Mouse (Mus musculus) heart, embryonic 13.5 days (tissue): ENCODE measurements around the gene Fgd6. TPM values are rescaled to one million over a fixed set of nuclear protein-coding genes. Genes with fewer than 3 reads are reported as not detected.
A peak's percentile ranks its signal among the peaks of the same experiment; 100 is the strongest.

Source experiments
- ATAC-seq: fragments of 200-750 bp; cut with Nextera tagmentation; 2 replicates; pipeline ENCODE4 v1.8.0; 2017; ENCODE audit warnings: moderate TSS enrichment; ENCODE audit not compliant: insufficient number of reproducible peaks, low FRiP score, low TSS enrichment; ENCODE audit errors: extremely low read depth
- H3K27ac ChIP-seq: fragments of 300-500 bp; sonication (generic); replicated peaks from 2 replicates; pipeline ENCODE4 v1.5.1; 2015; ENCODE audit warnings: moderate library complexity, mild to moderate bottlenecking, inconsistent platforms
- H3K27me3 ChIP-seq: fragments of 300-500 bp; sonication (generic); replicated peaks from 2 replicates; pipeline ENCODE4 v1.6.1; 2015; ENCODE audit warnings: mild to moderate bottlenecking, inconsistent platforms
- H3K36me3 ChIP-seq: fragments of 300-500 bp; sonication (generic); 2 replicates; pipeline ENCODE4 v1.6.1; 2015; ENCODE audit warnings: mild to moderate bottlenecking, inconsistent platforms
- H3K4me1 ChIP-seq: fragments of 300-500 bp; sonication (generic); 2 replicates; pipeline ENCODE4 v1.6.1; 2015; ENCODE audit warnings: inconsistent platforms
- H3K4me2 ChIP-seq: fragments of 300-500 bp; sonication (generic); 2 replicates; pipeline ENCODE4 v1.6.1; 2015; ENCODE audit warnings: inconsistent platforms, mild to moderate bottlenecking, moderate library complexity
- H3K4me3 ChIP-seq: fragments of 300-500 bp; sonication (generic); 2 replicates; pipeline ENCODE4 v1.5.1; 2015; ENCODE audit warnings: moderate library complexity, mild to moderate bottlenecking, inconsistent platforms
- H3K9ac ChIP-seq: fragments of 300-500 bp; sonication (generic); 2 replicates; pipeline ENCODE4 v1.6.1; 2015; ENCODE audit warnings: inconsistent platforms, mild to moderate bottlenecking, moderate library complexity
- H3K9me3 ChIP-seq: fragments of 300-500 bp; sonication (generic); 2 replicates; pipeline ENCODE4 v1.6.1; 2016; ENCODE audit warnings: inconsistent platforms
- WGBS: fragments of 180-500 bp; shearing (Covaris S2); methylation state at CpG from one replicate; pipeline ENCODE4 v1.1.7; 2015; ENCODE audit warnings: mixed read lengths; 5-methylcytosine and 5-hydroxymethylcytosine counted together
- polyA plus RNA-seq: library from polyadenylated mRNA; unstranded; fragments of >200 nt; fragmentation: Nextera tagmentation; extraction: Ambion mirVana; gene quantifications from 2 replicates; pipeline ENCODE4 v1.2.1, GENCODE M21; 2015

Gene Fgd6
- polyA plus RNA-seq, 1 experiment from 2014 or later: 2.1 TPM

- Histone ChIP-seq H3K27ac (no peak overlapping the region), H3K9me3 (no peaks in the 10 kb centered on the region), H3K36me3 (peaks cover 19% of the 10 kb centered on the region), H3K27me3 (no peaks in the 10 kb centered on the region), H3K4me3 (no peak overlapping the region), H3K4me2 (no peak overlapping the region), H3K9ac (no peak overlapping the region), H3K4me1 (peaks cover 6% of the 10 kb centered on the region; the same call in 1 of the 2 replicates)
- WGBS: 67% methylated on average over 5 of the region's 5 CpGs
- ATAC-seq: no peak
Observed at GRCm38 (mm10) chr10:94020587-94020986, 15.2 kb upstream of the Fgd6 start.

GRCm38 (mm10) chr10:94021059-94021458 lies 14.7 kb upstream of the Fgd6 start:
- Histone ChIP-seq H3K27ac (no peak overlapping the region), H3K4me1 (peaks cover 6% of the 10 kb centered on the region; the same call in 1 of the 2 replicates), H3K4me3 (no peak overlapping the region), H3K4me2 (no peak overlapping the region), H3K9me3 (no peaks in the 10 kb centered on the region), H3K9ac (no peak overlapping the region), H3K36me3 (peaks cover 21% of the 10 kb centered on the region), H3K27me3 (no peaks in the 10 kb centered on the region)
- ATAC-seq: no peak
- 82% methylated on average over 4 of the region's 4 CpGs for WGBS

- no peaks in the 10 kb centered on the region for H3K27me3 ChIP-seq
- 94% methylated on average over 8 of the region's 8 CpGs for WGBS
- H3K36me3 ChIP-seq: peaks cover 34% of the 10 kb centered on the region
- H3K27ac ChIP-seq: no peak overlapping the region
- peaks cover 3% of the 10 kb centered on the region; the same call in 1 of the 2 replicates for H3K4me1 ChIP-seq
- H3K4me2 ChIP-seq: no peak overlapping the region
- no peak overlapping the region for H3K9ac ChIP-seq
- no peaks in the 10 kb centered on the region for H3K9me3 ChIP-seq
- H3K4me3 ChIP-seq: no peak overlapping the region
- ATAC-seq: no peak
Observed at GRCm38 (mm10) chr10:94025079-94025478, 10.7 kb upstream of the Fgd6 start.

- peaks cover 14% of the 10 kb centered on the region for H3K4me1 ChIP-seq
- no peaks in the 10 kb centered on the region for H3K27me3 ChIP-seq
- no peaks in the 10 kb centered on the region for H3K9me3 ChIP-seq
- ATAC-seq: no peak
- H3K4me3 ChIP-seq: no peak overlapping the region
- H3K4me2 ChIP-seq: no peak overlapping the region
- H3K27ac ChIP-seq: no peak overlapping the region
- 87% methylated on average over 6 of the region's 6 CpGs for WGBS
- H3K36me3 ChIP-seq: peaks cover 40% of the 10 kb centered on the region
- no peak overlapping the region for H3K9ac ChIP-seq
Observed at GRCm38 (mm10) chr10:94028493-94028892, 7.3 kb upstream of the Fgd6 start.

GRCm38 (mm10) chr10:94031164-94031563 lies 4.6 kb upstream of the Fgd6 start:
- H3K36me3 ChIP-seq: peaks cover 25% of the 10 kb centered on the region
- no peaks in the 10 kb centered on the region for H3K9me3 ChIP-seq
- no peak overlapping the region for H3K27ac ChIP-seq
- WGBS: 87% methylated on average over 6 of the region's 6 CpGs
- peaks cover 27% of the 10 kb centered on the region for H3K4me1 ChIP-seq
- H3K4me3 ChIP-seq: no peak overlapping the region
- H3K4me2 ChIP-seq: no peak overlapping the region
- no peaks in the 10 kb centered on the region for H3K27me3 ChIP-seq
- H3K9ac ChIP-seq: no peak overlapping the region
- ATAC-seq: no peak

GRCm38 (mm10) chr10:94034876-94035657 lies 734 bp upstream of the Fgd6 start:
- Histone ChIP-seq H3K4me3 (peak overlapping the region; percentile 95), H3K4me2 (peak overlapping the region; percentile 91), H3K9ac (peak overlapping the region; percentile 92), H3K36me3 (peaks cover 12% of the 10 kb centered on the region), H3K27ac (peak overlapping the region; percentile 61), H3K27me3 (no peaks in the 10 kb centered on the region), H3K4me1 (peaks cover 39% of the 10 kb centered on the region), H3K9me3 (no peaks in the 10 kb centered on the region)
- 2% methylated on average over 30 of the region's 30 CpGs for WGBS
- ATAC-seq: peak; percentile 72

GRCm38 (mm10) chr10:94036375-94036758 lies 566 bp downstream of the Fgd6 start:
- under 1% methylated on average over 32 of the region's 32 CpGs for WGBS
- peak overlapping the region; percentile 93 for H3K9ac ChIP-seq

GRCm38 (mm10) chr10:94037196-94037595 lies 1.4 kb downstream of the Fgd6 start:
- peak overlapping the region; percentile 95 for H3K4me3 ChIP-seq
- H3K9ac ChIP-seq: 0 out of 2 replicates have a peak overlapping the region, but pooled peaks have one; percentile 1
- no peak for ATAC-seq
- peaks cover 32% of the 10 kb centered on the region for H3K4me1 ChIP-seq
- H3K27me3 ChIP-seq: no peaks in the 10 kb centered on the region
- WGBS: 56% methylated on average over 9 of the region's 9 CpGs
- H3K4me2 ChIP-seq: peak overlapping the region; percentile 73
- no peaks in the 10 kb centered on the region for H3K9me3 ChIP-seq
- H3K36me3 ChIP-seq: no peaks in the 10 kb centered on the region
- no peak overlapping the region for H3K27ac ChIP-seq

More at GRCm38 (mm10) chr10:94036375-94036758, 566 bp downstream of the Fgd6 start:
- Histone ChIP-seq H3K4me1 (peaks cover 32% of the 10 kb centered on the region), H3K4me3 (peak overlapping the region; percentile 95), H3K4me2 (peak overlapping the region; percentile 73), H3K27me3 (no peaks in the 10 kb centered on the region), H3K9me3 (no peaks in the 10 kb centered on the region), H3K36me3 (peaks cover 6% of the 10 kb centered on the region; the same call in 1 of the 2 replicates), H3K27ac (peak overlapping the region; percentile 77)
- no peak; the same call in 1 of the 2 replicates for ATAC-seq

GRCm38 (mm10) chr10:94037596-94037995 lies 1.8 kb downstream of the Fgd6 start:
- Histone ChIP-seq H3K4me1 (peaks cover 32% of the 10 kb centered on the region), H3K9ac (no peak overlapping the region), H3K4me2 (peak overlapping the region; percentile 73), H3K9me3 (no peaks in the 10 kb centered on the region), H3K4me3 (peak overlapping the region; percentile 95; the same call in 1 of the 2 replicates), H3K36me3 (no peaks in the 10 kb centered on the region), H3K27ac (no peak overlapping the region), H3K27me3 (no peaks in the 10 kb centered on the region)
- no peak for ATAC-seq
- 78% methylated on average over 4 of the region's 4 CpGs for WGBS

- ATAC-seq: no peak
- peak overlapping the region; percentile 18; the same call in 1 of the 2 replicates for H3K4me2 ChIP-seq
- H3K36me3 ChIP-seq: 0 out of 2 replicates have a peak, but pooled peaks cover 4% of the 10 kb centered on the region
- H3K4me3 ChIP-seq: no peak overlapping the region
- no peak overlapping the region for H3K27ac ChIP-seq
- WGBS: 72% methylated on average over 7 of the region's 7 CpGs
- no peaks in the 10 kb centered on the region for H3K9me3 ChIP-seq
- no peaks in the 10 kb centered on the region for H3K27me3 ChIP-seq
- no peak overlapping the region for H3K9ac ChIP-seq
- peaks cover 24% of the 10 kb centered on the region for H3K4me1 ChIP-seq
Observed at GRCm38 (mm10) chr10:94038366-94039260, 2.8 kb downstream of the Fgd6 start.

- WGBS: 79% methylated on average over 10 of the region's 10 CpGs
- H3K9ac ChIP-seq: no peak overlapping the region
- peaks cover 29% of the 10 kb centered on the region for H3K36me3 ChIP-seq
- no peak overlapping the region for H3K4me2 ChIP-seq
- no peaks in the 10 kb centered on the region for H3K27me3 ChIP-seq
- ATAC-seq: no peak
- H3K4me3 ChIP-seq: no peak overlapping the region
- no peaks in the 10 kb centered on the region for H3K9me3 ChIP-seq
- no peak overlapping the region for H3K27ac ChIP-seq
- H3K4me1 ChIP-seq: peaks cover 21% of the 10 kb centered on the region
Observed at GRCm38 (mm10) chr10:94043908-94044307, 8.1 kb downstream of the Fgd6 start.
